Mouse (Mus musculus) c-Kit-positive CD71-positive TER-119-negative erythroid progenitor cells, embryonic 14.5 days (primary cell): Measurements from ENCODE around the gene Gm42906.

Source experiments
- DNase-seq: peaks from one replicate; pipeline ENCODE4 v3.0.0-alpha.2; 2013; ENCODE audit warnings: low read depth

Gm42906 gene

DNA sequence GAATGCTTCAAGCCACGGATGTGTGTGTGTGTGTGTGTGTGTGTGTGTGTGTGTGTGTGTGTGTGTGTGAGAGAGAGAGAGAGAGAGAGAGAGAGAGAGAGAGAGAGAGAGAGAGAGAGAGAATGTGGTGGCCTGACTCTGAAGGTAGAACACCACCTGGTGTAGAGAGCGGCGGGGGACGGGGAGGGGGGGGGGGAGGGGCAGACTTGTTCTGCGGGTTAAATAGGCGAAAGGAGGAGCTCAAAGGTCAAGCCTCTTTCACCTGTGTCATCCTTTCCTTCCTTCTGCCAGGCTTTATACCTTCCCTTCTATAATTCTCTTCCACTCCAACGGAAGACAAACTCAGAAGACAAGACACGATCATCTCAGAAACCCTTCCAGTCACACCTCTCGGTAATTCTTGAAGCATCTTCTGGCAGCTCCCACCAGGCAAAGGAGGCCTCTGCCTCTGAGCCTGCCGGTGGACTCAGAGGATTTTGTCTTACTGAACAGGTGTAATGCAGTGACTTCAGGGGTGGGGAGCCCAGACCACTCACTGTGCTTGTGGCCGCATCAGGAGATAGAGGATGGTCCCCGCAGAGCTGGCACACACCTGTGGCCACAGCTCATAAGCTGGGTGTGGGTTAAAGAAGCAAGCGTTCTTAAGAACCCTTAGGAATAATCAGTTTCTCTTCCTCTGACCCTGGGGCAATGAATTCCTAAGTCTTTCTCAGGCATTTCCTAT, 195.2 kb downstream of the Gm42906 start:
- no peak for DNase-seq

DNA sequence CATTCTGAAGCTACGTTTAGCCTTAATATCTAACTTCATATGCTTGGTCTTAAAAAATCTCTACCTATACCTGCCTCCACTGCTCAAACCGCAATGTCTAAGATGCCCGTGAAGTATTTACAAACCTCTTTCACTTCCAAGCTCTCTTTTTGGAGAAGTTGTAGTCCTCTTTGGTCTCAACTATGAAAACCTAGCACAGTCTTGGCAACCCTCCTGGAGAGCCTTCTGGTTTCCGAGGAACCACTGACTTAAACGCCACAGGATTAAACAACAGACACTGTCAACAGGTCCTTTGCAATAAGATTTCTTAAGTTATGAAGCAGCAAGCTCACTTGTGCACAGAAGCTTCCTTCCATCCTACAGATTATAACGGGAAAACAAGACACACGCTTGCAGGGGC, 196.1 kb downstream of the Gm42906 start:
- no peak for DNase-seq

DNA sequence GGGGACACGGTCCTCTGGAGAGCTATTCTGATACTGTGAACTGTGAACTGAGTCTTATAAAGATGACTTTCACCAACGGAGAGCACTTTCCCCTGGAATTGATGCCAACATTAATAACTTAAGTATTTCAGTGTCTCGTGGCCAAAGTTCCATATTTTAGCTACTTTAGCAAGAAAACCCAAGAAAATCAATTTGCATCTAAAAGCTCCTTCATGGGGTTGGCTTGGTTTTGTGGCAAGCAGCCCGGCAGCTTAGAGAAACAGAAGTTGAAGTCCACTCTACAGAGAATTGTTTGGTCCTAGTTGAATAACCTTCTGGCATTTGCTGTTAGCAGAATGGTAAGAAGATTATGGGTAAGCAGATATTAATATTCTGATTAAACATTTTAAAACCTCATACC, 196.6 kb downstream of the Gm42906 start:
- no peak for DNase-seq

DNA sequence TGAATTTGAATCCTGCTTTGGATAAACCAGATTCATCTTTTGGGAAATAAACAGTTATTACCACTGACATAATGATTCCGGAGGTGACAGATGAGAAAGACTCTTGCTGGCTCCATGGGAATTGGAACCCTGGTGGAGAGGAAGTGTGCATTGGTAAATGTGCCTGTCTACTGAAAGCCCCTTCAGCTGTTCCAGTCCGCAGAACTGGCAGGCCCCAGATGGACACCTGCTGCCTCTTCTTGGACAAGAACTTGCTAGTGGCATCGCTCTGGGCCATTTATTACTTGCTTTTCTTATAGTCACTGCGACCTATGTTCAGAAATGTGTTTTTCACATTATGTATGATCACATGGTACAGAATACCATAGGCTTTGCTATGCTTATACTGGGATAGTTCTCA, 197.5 kb downstream of the Gm42906 start:
- no peak for DNase-seq

DNA sequence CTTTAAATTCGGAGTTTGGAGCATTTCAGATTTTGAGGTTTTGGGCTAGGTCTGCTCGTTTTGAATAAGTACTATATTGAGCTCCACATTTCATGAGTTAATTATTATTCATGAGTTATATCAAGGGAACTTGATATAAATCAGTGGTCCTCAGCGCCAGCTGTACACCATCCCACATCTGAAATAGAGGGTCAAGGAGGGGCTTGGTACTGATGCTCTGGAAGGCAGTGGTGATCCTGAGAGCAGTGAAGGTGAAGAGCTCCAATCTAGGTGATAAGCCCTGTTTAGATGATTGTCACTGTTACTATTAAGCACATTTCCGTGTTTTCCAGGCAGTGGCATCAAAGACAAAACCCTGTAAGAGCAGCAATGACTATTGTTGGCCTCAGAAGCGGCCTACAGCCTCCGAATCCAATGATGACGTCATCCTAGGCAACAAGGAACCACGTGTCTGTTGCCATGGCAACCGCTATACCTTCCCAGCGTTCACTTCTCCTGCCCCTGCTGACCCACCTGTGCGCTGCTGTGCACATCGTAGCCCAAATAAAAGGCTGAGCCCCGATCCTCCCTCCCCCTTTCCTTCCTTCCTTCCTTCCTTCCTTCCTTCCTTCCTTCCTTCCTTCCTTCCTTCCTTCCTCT, 199.5 kb downstream of the Gm42906 start:
- DNase-seq: no peak

DNA sequence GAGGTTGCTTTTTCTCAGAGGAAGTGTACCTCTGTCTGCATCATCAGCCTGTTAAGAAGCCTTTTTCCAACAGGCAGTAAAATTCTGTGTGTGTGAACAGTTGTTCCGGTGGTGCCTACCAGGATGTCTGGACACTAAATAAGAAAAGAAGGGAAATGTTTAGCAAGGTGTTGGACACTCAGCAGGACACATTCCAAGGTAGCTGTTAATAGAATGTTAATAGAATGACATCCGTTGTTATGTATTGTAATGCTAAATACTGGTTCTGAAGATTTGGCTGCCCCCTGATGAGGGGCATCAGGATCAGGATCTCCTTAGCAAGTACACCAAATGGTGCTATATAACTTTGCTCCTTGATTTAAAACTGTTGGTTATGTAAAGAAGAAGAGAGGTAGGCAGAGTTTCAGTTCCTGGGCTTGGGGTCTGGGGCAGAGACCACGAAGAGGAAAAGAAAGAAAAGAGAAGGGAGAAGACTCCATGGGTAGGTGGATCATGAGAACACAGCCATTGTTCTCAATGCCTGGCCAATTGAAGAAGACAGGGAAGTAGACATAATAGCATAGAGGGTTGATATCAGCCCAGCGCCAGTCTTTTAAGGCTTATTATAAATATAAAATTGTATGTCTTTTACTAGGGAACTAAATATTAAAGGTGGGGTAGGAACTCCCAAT, 204.1 kb downstream of the Gm42906 start:
- no peak for DNase-seq

DNA sequence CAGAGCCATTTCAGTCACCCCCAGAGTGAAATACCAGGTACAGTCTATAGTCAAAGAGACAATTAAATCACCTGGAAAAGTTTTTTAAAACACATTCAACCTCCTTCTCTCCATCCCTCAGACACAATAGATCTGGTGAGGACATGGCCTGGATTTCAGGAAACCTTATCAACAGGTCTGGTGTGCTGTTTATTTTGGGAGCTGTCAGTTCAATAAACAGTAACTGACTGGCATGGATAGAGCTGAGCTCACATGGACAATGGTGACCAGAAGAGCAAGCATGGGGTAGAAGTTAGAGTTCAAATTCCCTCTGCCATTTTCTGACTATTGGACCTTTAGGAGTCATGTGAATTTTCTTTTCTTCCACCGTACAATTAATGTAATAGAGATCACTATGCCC, 205.2 kb downstream of the Gm42906 start:
- no peak for DNase-seq

DNA sequence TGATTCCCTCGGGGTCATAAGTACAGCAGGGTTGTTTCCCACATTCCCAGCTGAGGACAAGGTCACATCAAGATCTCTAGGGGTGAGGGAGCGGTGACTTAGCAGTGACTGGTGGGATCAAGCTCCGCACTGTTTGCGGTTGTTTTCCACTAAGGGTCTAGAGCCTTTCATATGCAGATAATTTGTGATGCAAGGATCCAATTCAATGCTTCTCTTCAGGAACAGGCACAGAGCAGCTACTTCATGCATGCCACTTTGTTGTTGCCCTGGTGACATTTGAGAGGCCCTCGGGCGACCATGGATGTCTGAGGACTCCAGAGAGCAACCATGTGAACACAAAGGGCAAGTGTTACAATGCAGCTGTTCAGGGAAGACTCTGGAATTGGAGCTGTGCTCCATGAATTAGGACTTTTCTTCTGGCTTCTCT, 209.3 kb downstream of the Gm42906 start:
- no peak for DNase-seq

DNA sequence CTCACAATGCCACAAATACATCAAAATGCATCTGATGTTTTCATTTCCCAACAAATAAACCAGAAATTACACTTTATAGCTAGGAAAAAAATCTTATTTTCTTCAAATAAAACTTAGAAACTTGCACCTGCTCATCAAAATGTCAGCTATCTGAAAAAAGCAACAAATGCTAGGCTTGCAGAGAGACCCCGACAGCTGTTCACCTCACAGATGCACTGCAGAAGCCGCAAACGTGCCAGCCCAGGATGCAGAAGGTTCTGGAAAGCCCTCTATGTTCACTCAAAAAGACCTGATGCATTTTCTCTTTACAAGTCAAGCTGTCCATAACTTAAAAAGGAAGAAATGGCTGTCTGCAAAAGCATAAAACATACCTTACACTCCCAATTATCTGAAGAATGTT, 214.9 kb downstream of the Gm42906 start:
- no peak for DNase-seq

DNA sequence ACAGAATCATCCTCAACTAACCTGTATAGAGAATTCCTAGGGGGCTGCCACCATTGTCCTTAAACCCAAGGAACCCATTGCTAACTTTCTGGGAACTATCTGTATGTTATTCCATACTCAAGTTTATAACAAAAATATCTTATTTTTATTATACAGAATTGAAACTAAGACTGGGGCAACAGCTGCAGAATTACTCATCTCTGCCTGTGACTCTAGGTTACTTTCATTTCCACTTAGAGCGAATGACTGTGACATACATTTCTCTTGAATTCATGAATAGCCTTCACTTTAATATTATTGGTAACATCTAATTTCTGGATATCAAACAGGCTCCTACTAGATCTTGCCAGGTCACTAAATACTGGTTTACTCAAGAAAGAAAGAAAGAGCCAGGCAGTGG, 217.1 kb downstream of the Gm42906 start:
- DNase-seq: no peak

DNA sequence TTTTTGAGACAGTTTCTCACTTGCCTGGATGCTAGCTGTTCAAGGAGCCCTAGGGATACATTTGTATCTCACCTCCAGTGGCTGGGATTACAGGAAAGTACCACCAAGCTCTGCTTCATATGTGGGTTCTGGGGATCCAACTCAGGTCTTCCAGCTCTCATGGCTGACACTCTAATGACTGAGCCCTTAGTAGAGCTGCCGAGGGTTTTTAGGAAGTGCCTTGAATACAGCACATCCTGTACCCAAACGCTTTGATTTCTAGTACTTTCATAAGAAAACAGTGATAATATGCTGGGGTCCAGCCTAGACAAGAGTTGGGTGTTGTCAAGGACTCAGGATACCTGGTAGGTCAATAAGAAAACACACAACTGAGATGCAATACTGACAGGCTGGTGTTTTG, 217.9 kb downstream of the Gm42906 start:
- no peak for DNase-seq

DNA sequence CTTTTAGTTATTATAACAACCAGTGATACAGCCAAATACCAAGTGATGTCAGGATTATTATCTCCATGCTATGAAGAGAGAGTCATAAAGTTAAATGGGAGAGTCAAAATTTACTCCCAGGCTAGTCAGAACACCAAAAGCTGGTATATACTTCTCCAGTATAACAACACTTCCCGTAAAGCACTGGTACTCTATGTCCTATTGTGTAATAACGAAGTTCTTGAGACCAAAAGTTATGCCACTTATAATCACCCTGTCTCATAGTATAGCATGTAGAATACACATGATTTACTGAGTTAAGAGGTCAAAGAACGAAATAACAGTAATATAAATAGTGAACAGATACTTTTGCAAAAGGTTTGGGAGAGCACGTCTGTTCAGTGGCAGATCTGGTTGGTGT, 222.9 kb downstream of the Gm42906 start:
- no peak for DNase-seq

DNA sequence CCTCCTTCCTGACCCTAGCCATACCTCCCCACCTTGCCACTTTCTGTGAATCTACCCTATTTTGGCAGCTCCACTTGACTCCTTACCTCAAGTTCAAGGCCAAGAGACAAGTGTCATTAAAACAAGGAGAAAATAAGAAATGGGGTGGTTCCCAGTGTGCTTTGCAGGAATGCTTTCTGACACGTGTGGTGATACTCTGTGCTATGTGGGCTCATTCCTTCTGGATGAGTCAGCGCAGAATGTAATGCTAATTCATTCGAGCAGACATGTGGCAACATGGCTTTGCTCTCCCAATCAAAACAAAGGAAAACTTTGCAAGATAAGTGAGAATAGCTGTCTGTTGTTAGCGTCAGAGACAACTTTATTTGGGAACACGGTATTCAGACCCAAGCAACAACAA, 225.0 kb downstream of the Gm42906 start:
- DNase-seq: no peak

DNA sequence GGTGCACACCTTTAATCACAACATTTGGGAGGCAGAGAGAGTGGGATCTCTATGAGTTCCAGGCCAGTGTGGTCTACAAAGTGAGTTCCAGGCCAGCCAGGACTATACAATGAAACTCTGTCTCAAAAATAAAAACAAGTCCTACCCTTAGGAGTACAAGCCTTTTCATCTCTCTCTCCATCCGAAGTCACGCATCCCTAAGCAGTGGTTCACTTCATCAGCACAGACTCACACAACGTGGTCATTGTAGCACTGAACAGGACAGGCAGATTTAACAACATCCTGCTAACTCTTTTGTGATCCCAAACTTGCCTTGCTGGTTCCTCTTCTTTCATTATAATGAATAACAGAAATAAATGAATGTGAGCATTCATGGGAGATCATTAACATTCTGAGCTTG, 226.7 kb downstream of the Gm42906 start:
- DNase-seq: no peak

DNA sequence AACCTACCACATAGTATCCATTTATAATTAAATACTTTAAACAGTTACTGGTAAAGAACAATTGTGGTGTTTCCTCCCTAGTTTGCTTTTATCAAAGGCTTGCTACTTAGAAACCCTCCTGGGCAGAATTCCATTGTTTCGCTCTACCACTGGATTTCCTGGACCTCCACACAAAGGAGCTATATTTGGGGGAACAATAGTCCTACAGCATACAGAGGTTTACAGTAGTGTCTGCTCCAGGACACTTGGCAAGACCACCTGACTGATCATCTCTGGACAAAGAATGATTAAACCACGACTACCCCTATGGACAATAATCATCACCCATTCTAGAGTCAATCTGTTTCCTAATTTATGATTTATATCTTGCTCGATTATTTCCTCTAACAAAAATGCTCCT, 228.7 kb downstream of the Gm42906 start:
- no peak for DNase-seq

DNA sequence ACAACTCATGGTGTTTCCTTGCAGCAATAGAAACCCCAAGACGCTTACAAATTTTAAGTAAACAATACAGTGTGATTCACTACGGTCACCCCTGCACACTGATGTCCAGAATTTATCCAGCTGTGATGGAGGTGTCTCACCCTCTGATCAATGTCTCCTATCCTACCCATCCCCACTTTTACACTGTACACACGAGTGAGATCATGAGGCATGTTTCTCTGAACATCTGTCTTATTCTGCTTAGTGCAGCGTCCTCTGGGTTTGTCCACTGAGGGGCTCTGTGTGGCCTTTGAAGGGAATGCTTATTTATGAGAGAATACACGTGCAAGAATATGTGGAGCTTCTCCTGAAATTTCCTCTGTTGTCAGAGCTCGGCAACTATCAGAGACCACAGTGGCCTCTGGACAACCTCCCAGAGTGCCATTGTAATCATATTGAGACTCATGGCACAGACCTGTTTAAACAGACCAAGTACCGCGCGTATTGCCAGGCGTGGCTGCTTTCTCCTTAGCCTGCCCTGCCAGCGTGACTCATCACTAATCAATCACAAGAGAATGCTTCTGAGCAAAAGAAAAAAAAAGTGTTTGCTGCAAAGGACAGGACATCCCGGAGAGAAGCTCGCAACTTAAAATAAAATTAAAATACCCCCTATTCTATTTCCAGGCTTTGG, 231.2 kb downstream of the Gm42906 start:
- DNase-seq: no peak

DNA sequence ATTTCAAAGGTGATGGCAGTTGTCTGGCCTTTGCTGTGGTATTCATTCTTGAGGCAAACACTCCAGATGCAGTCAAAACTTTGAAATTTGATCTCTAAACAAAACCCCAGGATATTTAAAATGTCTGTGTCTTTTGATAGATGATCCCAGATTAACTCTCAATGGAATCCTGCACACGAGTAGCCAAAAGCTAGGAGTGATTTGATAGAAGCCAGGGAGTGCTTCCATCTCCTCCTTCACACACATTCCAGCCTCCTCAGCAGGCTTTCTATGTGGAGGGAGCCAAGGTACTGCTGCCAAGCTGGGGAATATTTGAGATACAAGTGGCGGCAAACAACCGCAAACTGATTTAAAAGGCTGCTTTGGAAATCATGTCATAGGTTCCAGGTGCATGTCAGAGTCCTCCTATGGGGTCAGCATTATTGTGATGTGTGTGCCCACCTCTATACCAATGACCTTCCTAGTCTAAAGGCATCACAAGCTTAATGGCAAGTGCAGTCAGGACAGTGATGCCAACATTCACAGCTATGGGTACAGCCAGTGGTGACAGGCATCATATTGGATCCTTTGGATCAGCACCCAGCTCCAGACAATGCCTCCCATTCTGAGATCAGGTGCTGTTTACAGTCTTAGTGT, 234.0 kb downstream of the Gm42906 start:
- no peak for DNase-seq

DNA sequence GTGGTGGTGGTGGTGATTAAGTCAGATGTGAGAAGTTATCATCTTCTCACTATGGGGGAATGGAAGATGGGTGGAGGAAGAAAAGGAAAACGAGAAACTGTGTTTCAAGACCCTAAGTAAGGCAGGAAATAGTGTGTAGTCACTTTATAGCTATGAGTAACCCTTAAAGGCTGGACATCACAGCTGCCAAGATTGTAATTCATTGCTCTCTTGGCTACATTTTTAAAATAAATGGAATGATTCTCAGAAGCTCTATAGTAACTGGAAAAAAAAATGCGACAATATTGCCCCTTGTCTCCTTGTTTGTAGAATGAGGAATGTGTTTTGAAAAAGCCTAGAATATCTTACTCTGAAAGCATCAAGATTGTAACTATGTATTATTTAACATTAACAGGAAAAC, 235.7 kb downstream of the Gm42906 start:
- no peak for DNase-seq

DNA sequence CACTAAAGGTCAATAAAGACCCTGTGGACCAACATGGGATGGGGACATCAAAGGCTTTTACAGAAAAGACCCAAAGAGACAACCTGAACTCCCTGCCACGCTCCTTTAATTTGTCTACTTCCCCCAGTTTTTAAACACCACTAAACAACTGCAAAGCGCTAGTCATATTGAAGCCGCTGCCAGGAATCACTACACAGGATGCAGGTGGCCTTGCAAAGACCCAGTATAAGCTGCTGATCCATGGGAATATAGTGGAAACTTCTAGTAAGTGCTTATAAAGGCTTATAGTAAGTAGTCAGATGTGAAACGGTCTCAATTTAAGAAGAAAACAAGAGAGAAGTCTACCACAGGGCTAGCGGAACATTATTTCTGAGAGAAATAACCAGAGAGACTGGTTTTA, 237.2 kb downstream of the Gm42906 start:
- DNase-seq: no peak

DNA sequence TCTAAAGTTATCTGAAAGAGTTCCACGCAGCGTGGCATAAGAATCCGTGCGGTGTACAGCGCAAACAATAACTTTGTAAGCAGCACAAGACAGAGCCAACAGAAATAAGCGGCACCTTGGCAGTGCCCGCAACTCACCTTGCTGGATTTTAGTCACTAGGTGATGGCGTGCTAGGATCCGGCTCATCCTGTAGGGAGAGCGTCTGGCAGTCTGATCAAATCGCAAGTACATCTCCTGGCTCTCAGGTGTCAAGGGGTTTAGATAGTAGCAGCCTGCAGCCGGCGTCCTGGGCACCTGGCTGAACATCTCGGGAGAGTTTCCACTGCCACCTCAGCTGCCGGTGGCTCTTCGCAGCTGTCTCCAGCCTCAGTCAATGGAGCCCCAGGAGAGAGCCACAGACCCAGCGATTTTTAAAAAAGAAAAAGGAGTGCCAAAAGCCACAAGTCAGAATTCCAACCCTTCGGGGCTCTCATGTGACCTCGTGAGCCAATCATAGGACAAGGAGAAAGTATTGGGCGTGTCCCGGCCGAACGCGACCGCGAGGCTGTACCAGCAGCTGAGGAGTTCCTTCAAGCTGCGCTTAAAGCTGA, 238.1 kb downstream of the Gm42906 start:
- peak; percentile 48 for DNase-seq

DNA sequence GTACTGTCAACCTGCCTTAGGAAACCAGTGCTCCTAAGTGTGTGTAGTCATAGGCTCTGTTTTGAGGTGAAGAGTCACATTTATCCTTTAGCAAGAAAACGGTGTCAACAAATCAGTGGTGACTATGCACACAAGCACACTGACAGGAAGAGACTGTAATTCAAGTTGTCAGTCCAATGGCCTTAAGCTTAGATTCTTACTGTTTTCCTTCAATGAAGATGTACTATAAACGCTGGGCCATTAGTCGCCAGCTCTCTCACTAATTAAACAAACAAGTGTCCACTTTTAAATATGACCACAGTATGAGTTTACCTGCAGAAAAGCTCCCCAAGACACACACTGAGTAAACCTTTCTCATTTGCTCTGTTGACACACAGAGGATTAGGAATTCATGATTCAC, 238.6 kb downstream of the Gm42906 start:
- no peak for DNase-seq

DNA sequence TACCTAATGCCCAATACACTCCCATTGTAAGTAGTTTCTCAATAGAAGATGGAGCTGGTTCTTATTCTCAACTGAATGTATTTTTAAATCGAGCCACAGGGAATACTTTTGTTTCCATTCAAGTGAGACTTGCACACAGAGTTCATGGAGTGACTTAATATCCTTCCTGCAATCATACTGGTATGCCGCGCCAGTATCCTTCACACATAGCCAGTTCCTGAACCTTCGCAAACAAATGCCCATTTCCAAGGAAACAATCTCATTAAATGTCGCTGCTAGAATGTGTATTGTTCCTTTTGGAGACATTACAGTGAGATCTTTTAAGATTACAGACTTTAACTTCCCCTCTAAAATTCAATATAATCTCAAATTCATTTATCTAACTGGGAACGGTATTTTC, 239.3 kb downstream of the Gm42906 start:
- DNase-seq: no peak
